In genomic region chr15:102987124-102987833, GRCm38 (mm10) we compare ENCODE assay signal across 9 mouse cellular contexts. TPM values are rescaled to one million over a fixed set of nuclear protein-coding genes. Genes with fewer than 3 reads are reported as not detected.
DNase-seq lines count a peak whose midpoint lies in the region; ATAC-seq and TF ChIP-seq lines count a peak whose summit lies in the region.
"Had no signal": no experiment of that assay in that cellular context is flagged by ENCODE, and none has a peak within 500 bp of the region (broad histone marks: within the 10 kb centered on the region; RNA-seq: fewer than 3 reads in every experiment).

No protein-coding gene starts in this region.

- no peak for TF ChIP-seq POLR2A in testis, adult 2 months (IDR thresholded peaks at IDR 0.05; ENCODE audit: control insufficient read depth, low read depth, low read length)

- WGBS in embryonic facial prominence, embryonic 11.5 days = 3% methylated on average over 21 of the region's 21 CpGs
- 4% methylated on average over 21 of the region's 21 CpGs for WGBS in heart, embryonic 15.5 days
- WGBS in liver, postnatal 0 days (ENCODE audit: insufficient replicate concordance) = 5% methylated on average over 21 of the region's 21 CpGs
- 3% methylated on average over 21 of the region's 21 CpGs for WGBS in neural tube, embryonic 15.5 days

- H3K9me3 ChIP-seq in embryonic facial prominence, embryonic 11.5 days (replicated peaks; ENCODE audit: control insufficient read depth, low read length) = no peaks in the 10 kb centered on the region
- no peaks in the 10 kb centered on the region for H3K9me3 ChIP-seq in heart, embryonic 15.5 days (replicated peaks)
- H3K9me3 ChIP-seq in liver, postnatal 0 days (ENCODE audit: low read length) = no peaks in the 10 kb centered on the region
- H3K9me3 ChIP-seq in neural tube, embryonic 15.5 days (replicated peaks) = no peaks in the 10 kb centered on the region
- H3K9me3 ChIP-seq: heart, embryonic 13.5 days had no signal

- peaks cover 95% of the 10 kb centered on the region for H3K27me3 ChIP-seq in embryonic facial prominence, embryonic 11.5 days (ENCODE audit: control insufficient read depth, insufficient read depth, low read length)
- peaks cover 98% of the 10 kb centered on the region for H3K27me3 ChIP-seq in heart, embryonic 15.5 days
- peaks cover 98% of the 10 kb centered on the region for H3K27me3 ChIP-seq in liver, postnatal 0 days (ENCODE audit: insufficient read depth, low read length)
- H3K27me3 ChIP-seq in neural tube, embryonic 15.5 days (replicated peaks) = peaks cover 2% of the 10 kb centered on the region; the same call in 1 of the 2 replicates
- peaks cover 12% of the 10 kb centered on the region for H3K27me3 ChIP-seq in testis, adult 2 months (ENCODE audit: control insufficient read depth, insufficient read depth, low read length)

- no peaks in the 10 kb centered on the region for H3K4me1 ChIP-seq in embryonic facial prominence, embryonic 11.5 days (ENCODE audit: control insufficient read depth, insufficient read depth, low read length)
- H3K4me1 ChIP-seq in heart, embryonic 15.5 days (replicated peaks) = peaks cover 7% of the 10 kb centered on the region
- H3K4me1 ChIP-seq in liver, postnatal 0 days (ENCODE audit: insufficient read depth) = no peaks in the 10 kb centered on the region
- peaks cover 91% of the 10 kb centered on the region for H3K4me1 ChIP-seq in neural tube, embryonic 15.5 days
- peaks cover 4% of the 10 kb centered on the region for H3K4me1 ChIP-seq in testis, adult 2 months (ENCODE audit: control insufficient read depth, insufficient read depth, low read length)

- peak; percentile 91 for TF ChIP-seq CTCF in liver, postnatal 0 days (IDR thresholded peaks at IDR 0.05; ENCODE audit: low read depth)
- TF ChIP-seq CTCF in testis, adult 2 months (IDR thresholded peaks at IDR 0.05; ENCODE audit: control insufficient read depth, insufficient read depth, insufficient replicate concordance, low read depth, low read length) = peak; percentile 93; the same call in 1 of the 2 replicates

- H3K4me3 ChIP-seq in embryonic facial prominence, embryonic 11.5 days (ENCODE audit: low read depth, low read length) = no peak overlapping the region
- 0 out of 2 replicates have a peak overlapping the region, but pooled peaks have one; percentile 1 for H3K4me3 ChIP-seq in heart, embryonic 15.5 days
- H3K4me3 ChIP-seq in liver, postnatal 0 days (ENCODE audit: low read depth, low read length) = no peak overlapping the region
- peak overlapping the region; percentile 19 for H3K4me3 ChIP-seq in neural tube, embryonic 15.5 days (replicated peaks)
- no peak overlapping the region for H3K4me3 ChIP-seq in testis, adult 2 months (ENCODE audit: control insufficient read depth, low read depth, low read length)
- H3K4me3 ChIP-seq: heart, embryonic 13.5 days had no signal

- no peak; the same call in 1 of the 2 replicates for ATAC-seq in embryonic facial prominence, embryonic 11.5 days (replicated peaks; ENCODE audit: insufficient number of reproducible peaks, low FRiP score, low TSS enrichment, low read depth)
- peak; percentile 35; the same call in 1 of the 2 replicates for ATAC-seq in heart, embryonic 15.5 days (replicated peaks; ENCODE audit: insufficient number of reproducible peaks, insufficient read depth, low FRiP score, low read depth)
- peak; percentile 67; the same call in 1 of the 2 replicates for ATAC-seq in liver, postnatal 0 days
- ATAC-seq in neural tube, embryonic 15.5 days (ENCODE audit: low FRiP score) = peak; percentile 32; the same call in 1 of the 2 replicates

- DNase-seq in CD4-positive, CD25-positive, alpha-beta regulatory T cell, adult 2 months (ENCODE audit: low read depth, low spot score) = peak; percentile 88
- DNase-seq in adrenal gland, postnatal 36 days = peak; percentile 92 to 95
- DNase-seq in embryonic facial prominence, embryonic 11.5 days (ENCODE audit: low spot score) = peak; percentile 96
- peak; percentile 97 for DNase-seq in kidney, postnatal 10 days
- DNase-seq in liver, postnatal 0 days = peak; percentile 91

- TF ChIP-seq EP300 in liver, postnatal 0 days (IDR thresholded peaks at IDR 0.05; ENCODE audit: low read depth) = no peak

- H3K36me3 ChIP-seq in embryonic facial prominence, embryonic 11.5 days (replicated peaks; ENCODE audit: control insufficient read depth, insufficient read depth, low read depth, low read length) = no peaks in the 10 kb centered on the region
- H3K36me3 ChIP-seq in heart, embryonic 15.5 days = no peaks in the 10 kb centered on the region
- no peaks in the 10 kb centered on the region for H3K36me3 ChIP-seq in liver, postnatal 0 days (replicated peaks; ENCODE audit: insufficient read depth, low read length)
- no peaks in the 10 kb centered on the region for H3K36me3 ChIP-seq in neural tube, embryonic 15.5 days
- no peaks in the 10 kb centered on the region for H3K36me3 ChIP-seq in testis, adult 2 months (ENCODE audit: control insufficient read depth, insufficient read depth, low read length)
- H3K36me3 ChIP-seq: heart, embryonic 13.5 days had no signal

- H3K9ac ChIP-seq in embryonic facial prominence, embryonic 11.5 days (replicated peaks; ENCODE audit: low read length) = no peak overlapping the region
- no peak overlapping the region for H3K9ac ChIP-seq in heart, embryonic 15.5 days
- H3K9ac ChIP-seq in liver, postnatal 0 days (replicated peaks) = no peak overlapping the region
- H3K9ac ChIP-seq in neural tube, embryonic 15.5 days (replicated peaks) = peak overlapping the region; percentile 30; the same call in 1 of the 2 replicates
- H3K9ac ChIP-seq: heart, embryonic 13.5 days had no signal

- no peak overlapping the region for H3K27ac ChIP-seq in embryonic facial prominence, embryonic 11.5 days (replicated peaks; ENCODE audit: low read depth, low read length)
- H3K27ac ChIP-seq in heart, embryonic 15.5 days = no peak overlapping the region
- H3K27ac ChIP-seq in liver, postnatal 0 days (ENCODE audit: low read depth) = no peak overlapping the region
- peak overlapping the region; percentile 75 for H3K27ac ChIP-seq in neural tube, embryonic 15.5 days (replicated peaks)
- no peak overlapping the region for H3K27ac ChIP-seq in testis, adult 2 months (ENCODE audit: control insufficient read depth, insufficient read depth, low read depth, low read length)
- H3K27ac ChIP-seq: heart, embryonic 13.5 days had no signal

- no peak overlapping the region for H3K4me2 ChIP-seq in embryonic facial prominence, embryonic 11.5 days (ENCODE audit: low read depth, low read length)
- H3K4me2 ChIP-seq in heart, embryonic 15.5 days = no peak overlapping the region
- no peak overlapping the region for H3K4me2 ChIP-seq in liver, postnatal 0 days (ENCODE audit: low read depth, low read length)
- peak overlapping the region; percentile 70 for H3K4me2 ChIP-seq in neural tube, embryonic 15.5 days
- H3K4me2 ChIP-seq: heart, embryonic 13.5 days had no signal

RNA-seq across cellular contexts. Expression of gene Hoxc8, which starts 3.1 kb away (rescaled TPM):
- total RNA-seq in adrenal gland, postnatal 36 days (2021) = 10 to 100 TPM; 25.4 to 29.5 TPM
- polyA plus RNA-seq in embryonic facial prominence, embryonic 11.5 days (2014; fragmentation: Nextera tagmentation; extraction: Ambion mirVana) = not detected in 2 replicates
- polyA plus RNA-seq in heart, embryonic 15.5 days (2015; fragmentation: Nextera tagmentation; extraction: Ambion mirVana) = 0.16 TPM in 1 of 2 replicates, not detected in the other
- not detected in 2 replicates for polyA plus RNA-seq in liver, postnatal 0 days (2015; fragmentation: Nextera tagmentation; extraction: Ambion mirVana)
- polyA plus RNA-seq in neural tube, embryonic 15.5 days (2015; fragmentation: Nextera tagmentation; extraction: Ambion mirVana) = 56.5 and 108 TPM in 2 replicates
- polyA plus RNA-seq in testis, adult 2 months (2012; rRNA removed) = 0.15 and 0.34 TPM in 2 replicates
- polyA plus RNA-seq: heart, embryonic 13.5 days had no signal

RNA-seq across cellular contexts. Expression of gene Hoxc6, which starts 10.8 kb away (rescaled TPM):
- 10 to 100 TPM; 43.2 to 46.3 TPM for total RNA-seq in adrenal gland, postnatal 36 days (2021)
- 0.17 and 0.43 TPM in 2 replicates for polyA plus RNA-seq in embryonic facial prominence, embryonic 11.5 days (2014; fragmentation: Nextera tagmentation; extraction: Ambion mirVana)
- polyA plus RNA-seq in heart, embryonic 15.5 days (2015; fragmentation: Nextera tagmentation; extraction: Ambion mirVana) = 0.43 and 0.57 TPM in 2 replicates
- not detected in 2 replicates for polyA plus RNA-seq in liver, postnatal 0 days (2015; fragmentation: Nextera tagmentation; extraction: Ambion mirVana)
- polyA plus RNA-seq in neural tube, embryonic 15.5 days (2015; fragmentation: Nextera tagmentation; extraction: Ambion mirVana) = 23.4 and 35.1 TPM in 2 replicates
- polyA plus RNA-seq in testis, adult 2 months (2012; rRNA removed) = 1.0 and 1.1 TPM in 2 replicates

RNA-seq across cellular contexts. Expression of gene Hoxc9, which starts 11.0 kb away (rescaled TPM):
- total RNA-seq in adrenal gland, postnatal 36 days (2021) = under 1 TPM; 0.72 to 0.96 TPM
- polyA plus RNA-seq in embryonic facial prominence, embryonic 11.5 days (2014; fragmentation: Nextera tagmentation; extraction: Ambion mirVana) = not detected in 2 replicates
- polyA plus RNA-seq in heart, embryonic 15.5 days (2015; fragmentation: Nextera tagmentation; extraction: Ambion mirVana) = 0.19 TPM in 1 of 2 replicates, not detected in the other
- not detected in 2 replicates for polyA plus RNA-seq in liver, postnatal 0 days (2015; fragmentation: Nextera tagmentation; extraction: Ambion mirVana)
- polyA plus RNA-seq in neural tube, embryonic 15.5 days (2015; fragmentation: Nextera tagmentation; extraction: Ambion mirVana) = 19.7 and 30.9 TPM in 2 replicates
- polyA plus RNA-seq in testis, adult 2 months (2012; rRNA removed) = 2.1 and 2.6 TPM in 2 replicates
- polyA plus RNA-seq: heart, embryonic 13.5 days had no signal

RNA-seq across cellular contexts. Expression of gene Hoxc5, which starts 20.0 kb away (rescaled TPM):
- total RNA-seq in adrenal gland, postnatal 36 days (2021) = 1 to 10 TPM; 5.7 to 6.2 TPM
- polyA plus RNA-seq in embryonic facial prominence, embryonic 11.5 days (2014; fragmentation: Nextera tagmentation; extraction: Ambion mirVana) = 0.53 and 1.0 TPM in 2 replicates
- polyA plus RNA-seq in heart, embryonic 15.5 days (2015; fragmentation: Nextera tagmentation; extraction: Ambion mirVana) = 0.42 and 0.80 TPM in 2 replicates
- polyA plus RNA-seq in liver, postnatal 0 days (2015; fragmentation: Nextera tagmentation; extraction: Ambion mirVana) = not detected in 2 replicates
- polyA plus RNA-seq in neural tube, embryonic 15.5 days (2015; fragmentation: Nextera tagmentation; extraction: Ambion mirVana) = 14.6 and 20.7 TPM in 2 replicates
- polyA plus RNA-seq in testis, adult 2 months (2012; rRNA removed) = 0.53 and 0.66 TPM in 2 replicates

RNA-seq across cellular contexts. Expression of gene Hoxc10, which starts 20.7 kb away (rescaled TPM):
- under 1 TPM; 0.17 to 0.20 TPM for total RNA-seq in adrenal gland, postnatal 36 days (2021)
- polyA plus RNA-seq in embryonic facial prominence, embryonic 11.5 days (2014; fragmentation: Nextera tagmentation; extraction: Ambion mirVana) = not detected in 2 replicates
- polyA plus RNA-seq in heart, embryonic 15.5 days (2015; fragmentation: Nextera tagmentation; extraction: Ambion mirVana) = 0.16 TPM in 1 of 2 replicates, not detected in the other
- not detected in 2 replicates for polyA plus RNA-seq in liver, postnatal 0 days (2015; fragmentation: Nextera tagmentation; extraction: Ambion mirVana)
- polyA plus RNA-seq in neural tube, embryonic 15.5 days (2015; fragmentation: Nextera tagmentation; extraction: Ambion mirVana) = 51.3 and 71.0 TPM in 2 replicates
- 0.29 and 0.31 TPM in 2 replicates for polyA plus RNA-seq in testis, adult 2 months (2012; rRNA removed)
- polyA plus RNA-seq: heart, embryonic 13.5 days had no signal

Comparison
In these comparisons a context has a peak if more than half of its experiments do, and no peak if none do; other contexts are left out.
1. H3K4me3 ChIP-seq: peak in heart, embryonic 15.5 days (single experiment) and neural tube, embryonic 15.5 days (single experiment); none in embryonic facial prominence, embryonic 11.5 days (single experiment), liver, postnatal 0 days (single experiment) and testis, adult 2 months (single experiment).
2. RNA of gene Hoxc8, which starts 3.1 kb away (polyA plus RNA-seq): 56.5 to 108 TPM in neural tube, embryonic 15.5 days; 0.15 to 0.34 TPM in testis, adult 2 months, 0.16 TPM in heart, embryonic 15.5 days, not detected in embryonic facial prominence, embryonic 11.5 days and not detected in liver, postnatal 0 days; every median in the first group is over 10 times any median in the second.
3. RNA of gene Hoxc6, which starts 10.8 kb away (polyA plus RNA-seq): 23.4 to 35.1 TPM in neural tube, embryonic 15.5 days; 1.0 to 1.1 TPM in testis, adult 2 months, 0.43 to 0.57 TPM in heart, embryonic 15.5 days, 0.17 to 0.43 TPM in embryonic facial prominence, embryonic 11.5 days and not detected in liver, postnatal 0 days; every median in the first group is over 10 times any median in the second.
4. Peak in every context shown above with its lines, with median percentiles within 50 percentile points of each other: DNase-seq.